Mouse (Mus musculus): ENCODE results near the gene Slco2a1.

DNA sequence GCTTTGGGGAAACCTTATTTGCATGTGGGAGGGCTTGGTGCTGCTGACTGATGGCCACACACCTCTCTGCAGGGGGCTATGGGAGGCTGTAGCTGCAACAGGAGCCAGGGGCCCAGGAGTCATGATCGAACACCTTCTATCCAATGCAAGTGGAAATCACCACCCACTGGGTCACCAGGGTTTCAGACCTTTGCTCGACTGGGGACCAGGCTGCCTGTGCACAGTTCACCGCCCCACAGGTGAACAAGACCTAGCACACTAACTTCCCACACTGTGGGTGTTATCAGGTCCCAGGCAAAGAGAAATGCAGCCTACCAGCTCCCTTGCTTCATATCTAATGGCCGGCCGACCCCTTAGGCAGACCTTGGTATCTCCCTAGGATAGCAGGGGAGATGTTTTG lies 8.1 kb upstream of the Slco2a1 start:
- TF ChIP-seq CTCF (IDR thresholded peaks at IDR 0.05; ENCODE audit: low read depth, low read length) (no peak), POLR2A (IDR thresholded peaks at IDR 0.05; ENCODE audit: borderline replicate concordance, low read depth, low read length) (no peak)
